Mouse (Mus musculus) kidney, embryonic 16.5 days (tissue): Measurements from ENCODE around the gene Maml2. TPM values are rescaled to one million over a fixed set of nuclear protein-coding genes. Genes with fewer than 3 reads are reported as not detected.

ENCODE experiments used
- ATAC-seq: fragments of 200-750 bp; cut with Nextera tagmentation; 2 replicates; pipeline ENCODE4 v1.8.0; 2017; ENCODE audit warnings: moderate TSS enrichment; ENCODE audit not compliant: low FRiP score, low TSS enrichment
- H3K27ac ChIP-seq: fragments of 300-500 bp; sonication (generic); 2 replicates; pipeline ENCODE4 v1.5.1; 2014; ENCODE audit warnings: low read length
- H3K27me3 ChIP-seq: fragments of 300-500 bp; sonication (generic); 2 replicates; pipeline ENCODE4 v1.6.1; 2014; ENCODE audit warnings: low read length, control low read depth, mixed read lengths; ENCODE audit not compliant: insufficient read depth
- H3K36me3 ChIP-seq: fragments of 300-500 bp; sonication (generic); 2 replicates; pipeline ENCODE4 v1.6.1; 2014; ENCODE audit warnings: low read length, control low read depth, mixed read lengths; ENCODE audit not compliant: insufficient read depth
- H3K4me1 ChIP-seq: fragments of 300-500 bp; sonication (generic); 2 replicates; pipeline ENCODE4 v1.6.1; 2014; ENCODE audit warnings: low read length, control low read depth, mixed read lengths; ENCODE audit not compliant: insufficient read depth
- H3K4me2 ChIP-seq: fragments of 300-500 bp; sonication (generic); replicated peaks from 2 replicates; pipeline ENCODE4 v1.6.1; 2014; ENCODE audit warnings: low read depth, low read length
- H3K4me3 ChIP-seq: fragments of 300-500 bp; sonication (generic); 2 replicates; pipeline ENCODE4 v1.5.1; 2014; ENCODE audit warnings: mild to moderate bottlenecking, low read length
- H3K9ac ChIP-seq: fragments of 300-500 bp; sonication (generic); replicated peaks from 2 replicates; pipeline ENCODE4 v1.6.1; 2014; ENCODE audit warnings: low read length
- H3K9me3 ChIP-seq: fragments of 300-500 bp; sonication (generic); 2 replicates; pipeline ENCODE4 v1.6.1; 2016; ENCODE audit warnings: low read length, control low read depth
- WGBS: fragments of 180-500 bp; shearing (Covaris S2); extraction: QIAGEN DNeasy Blood & Tissue Kit; methylation state at CpG from one replicate; pipeline ENCODE4 v1.1.7; 2014; 5-methylcytosine and 5-hydroxymethylcytosine counted together
- polyA plus RNA-seq: library from polyadenylated mRNA; unstranded; fragments of >200 nt; fragmentation: Nextera tagmentation; extraction: Ambion mirVana; gene quantifications from 2 replicates; pipeline ENCODE4 v1.2.1, GENCODE M21; 2015

The Maml2 gene
- polyA plus RNA-seq, 1 experiment from 2014 or later: 10.0 TPM

GRCm38 (mm10) chr9:13479275-13479674, 181.5 kb downstream of the Maml2 start:
- Histone ChIP-seq H3K4me2 (no peak overlapping the region), H3K4me1 (peaks cover 23% of the 10 kb centered on the region), H3K4me3 (no peak overlapping the region), H3K27ac (no peak overlapping the region), H3K9me3 (no peaks in the 10 kb centered on the region), H3K9ac (no peak overlapping the region), H3K36me3 (no peaks in the 10 kb centered on the region), H3K27me3 (no peaks in the 10 kb centered on the region)
- 12% methylated on average over 4 of the region's 4 CpGs for WGBS
- ATAC-seq: no peak

- Histone ChIP-seq H3K4me2 (no peak overlapping the region), H3K27ac (peak overlapping the region; percentile 30), H3K4me1 (peaks cover 31% of the 10 kb centered on the region), H3K27me3 (no peaks in the 10 kb centered on the region), H3K9ac (no peak overlapping the region), H3K9me3 (no peaks in the 10 kb centered on the region), H3K4me3 (no peak overlapping the region), H3K36me3 (no peaks in the 10 kb centered on the region)
- 50% methylated on average over 5 of the region's 5 CpGs for WGBS
- ATAC-seq: peak; percentile 77
Measured at GRCm38 (mm10) chr9:13483199-13484068, 185.7 kb downstream of the Maml2 start.

- no peaks in the 10 kb centered on the region for H3K36me3 ChIP-seq
- WGBS: 55% methylated on average over 12 of the region's 12 CpGs
- ATAC-seq: peak; percentile 35; the same call in 1 of the 2 replicates
- peaks cover 27% of the 10 kb centered on the region for H3K4me1 ChIP-seq
- H3K4me3 ChIP-seq: no peak overlapping the region
- H3K9me3 ChIP-seq: no peaks in the 10 kb centered on the region
- H3K27me3 ChIP-seq: no peaks in the 10 kb centered on the region
- 0 out of 2 replicates have a peak overlapping the region, but pooled peaks have one; percentile 1 for H3K4me2 ChIP-seq
- H3K27ac ChIP-seq: peak overlapping the region; percentile 30
- no peak overlapping the region for H3K9ac ChIP-seq
Measured at GRCm38 (mm10) chr9:13484267-13485240, 186.8 kb downstream of the Maml2 start.

- H3K36me3 ChIP-seq: no peaks in the 10 kb centered on the region
- WGBS: 56% methylated on average over 1 of the region's 1 CpGs
- no peak overlapping the region for H3K4me2 ChIP-seq
- H3K4me1 ChIP-seq: peaks cover 23% of the 10 kb centered on the region
- H3K9me3 ChIP-seq: no peaks in the 10 kb centered on the region
- no peak overlapping the region for H3K4me3 ChIP-seq
- ATAC-seq: no peak
- H3K9ac ChIP-seq: no peak overlapping the region
- no peaks in the 10 kb centered on the region for H3K27me3 ChIP-seq
- H3K27ac ChIP-seq: no peak overlapping the region
Measured at GRCm38 (mm10) chr9:13485914-13486313, 188.2 kb downstream of the Maml2 start.

- Histone ChIP-seq H3K4me3 (no peak overlapping the region), H3K27ac (no peak overlapping the region), H3K4me1 (no peaks in the 10 kb centered on the region), H3K9ac (no peak overlapping the region), H3K9me3 (no peaks in the 10 kb centered on the region), H3K27me3 (no peaks in the 10 kb centered on the region), H3K36me3 (no peaks in the 10 kb centered on the region), H3K4me2 (no peak overlapping the region)
- no peak for ATAC-seq
- WGBS: 43% methylated on average over 1 of the region's 1 CpGs
Measured at GRCm38 (mm10) chr9:13491107-13491506, 193.3 kb downstream of the Maml2 start.

- Histone ChIP-seq H3K9me3 (no peaks in the 10 kb centered on the region), H3K27me3 (no peaks in the 10 kb centered on the region), H3K36me3 (no peaks in the 10 kb centered on the region), H3K9ac (no peak overlapping the region), H3K27ac (no peak overlapping the region), H3K4me2 (no peak overlapping the region), H3K4me1 (peaks cover 3% of the 10 kb centered on the region; the same call in 1 of the 2 replicates), H3K4me3 (no peak overlapping the region)
- ATAC-seq: no peak
- WGBS: 65% methylated on average over 9 of the region's 9 CpGs
Measured at GRCm38 (mm10) chr9:13491854-13492620, 194.3 kb downstream of the Maml2 start.

- H3K27me3 ChIP-seq: no peaks in the 10 kb centered on the region
- no peak overlapping the region for H3K4me3 ChIP-seq
- no peak for ATAC-seq
- H3K9ac ChIP-seq: no peak overlapping the region
- H3K27ac ChIP-seq: no peak overlapping the region
- H3K36me3 ChIP-seq: no peaks in the 10 kb centered on the region
- no peak overlapping the region for H3K4me2 ChIP-seq
- WGBS: 51% methylated on average over 2 of the region's 2 CpGs
- peaks cover 9% of the 10 kb centered on the region for H3K4me1 ChIP-seq
- H3K9me3 ChIP-seq: no peaks in the 10 kb centered on the region
Measured at GRCm38 (mm10) chr9:13492807-13493206, 195.1 kb downstream of the Maml2 start.

GRCm38 (mm10) chr9:13493746-13494145, 196.0 kb downstream of the Maml2 start:
- H3K9me3 ChIP-seq: no peaks in the 10 kb centered on the region
- H3K4me2 ChIP-seq: no peak overlapping the region
- H3K4me3 ChIP-seq: no peak overlapping the region
- no peak overlapping the region for H3K27ac ChIP-seq
- no peak overlapping the region for H3K9ac ChIP-seq
- H3K4me1 ChIP-seq: peaks cover 16% of the 10 kb centered on the region
- H3K27me3 ChIP-seq: no peaks in the 10 kb centered on the region
- H3K36me3 ChIP-seq: no peaks in the 10 kb centered on the region
- ATAC-seq: no peak
- WGBS: 82% methylated on average over 2 of the region's 2 CpGs

GRCm38 (mm10) chr9:13495530-13495929, 197.8 kb downstream of the Maml2 start:
- no peaks in the 10 kb centered on the region for H3K9me3 ChIP-seq
- ATAC-seq: no peak
- H3K9ac ChIP-seq: no peak overlapping the region
- no peaks in the 10 kb centered on the region for H3K36me3 ChIP-seq
- no peak overlapping the region for H3K27ac ChIP-seq
- H3K4me2 ChIP-seq: no peak overlapping the region
- peaks cover 22% of the 10 kb centered on the region for H3K4me1 ChIP-seq
- no peak overlapping the region for H3K4me3 ChIP-seq
- H3K27me3 ChIP-seq: no peaks in the 10 kb centered on the region
